Mouse (Mus musculus): ENCODE results near the gene Clstn1.
A peak's percentile ranks its signal among the peaks of the same experiment; 100 is the strongest.

DNA sequence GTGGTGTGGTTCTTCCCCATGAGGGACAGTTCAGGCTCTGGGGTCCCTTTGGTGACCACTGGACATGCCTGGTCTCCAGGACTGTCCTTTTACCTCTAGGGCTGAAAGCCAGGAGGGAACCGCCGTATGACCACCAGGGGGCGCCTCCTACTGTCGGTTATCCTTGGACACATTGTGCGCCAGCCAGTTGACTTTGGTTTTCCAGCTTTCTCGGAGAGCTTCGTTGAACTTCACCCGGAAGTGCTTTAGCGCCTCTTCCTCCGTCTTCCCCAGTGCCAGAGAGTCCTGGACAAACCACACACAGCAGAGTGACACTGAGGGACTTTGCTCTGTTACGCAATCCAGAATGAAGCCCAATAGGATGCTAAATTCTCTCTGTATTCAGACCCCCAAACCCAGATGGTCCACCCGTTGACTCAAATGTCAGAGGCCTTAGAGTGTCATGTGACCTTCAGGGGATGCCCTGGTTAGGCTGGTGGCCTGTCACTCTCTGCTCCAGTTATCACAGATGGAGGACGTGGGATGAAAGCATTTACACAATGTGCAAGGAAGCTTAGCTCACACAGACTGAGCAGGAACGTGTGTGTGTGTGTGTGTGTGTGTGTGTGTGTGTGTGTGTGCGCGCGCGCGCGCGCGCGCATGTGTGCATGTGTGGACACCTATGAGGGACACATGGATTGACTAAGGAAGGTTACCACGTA, 64.4 kb downstream of the Clstn1 start:
- TF ChIP-seq POLR2AphosphoS2 (IDR thresholded peaks at IDR 0.05; ENCODE audit: low read length) (no peak), MAZ (IDR thresholded peaks at IDR 0.05; ENCODE audit: low read depth, low read length) (no peak), CTCF (IDR thresholded peaks at IDR 0.05 in 2 of 3, conservative IDR thresholded peaks at IDR 0.05 in 1 of 3; ENCODE audit: control insufficient read depth in 1 of 3, insufficient read depth in 1 of 3, low read depth in 2 of 3, low read length in 3 of 3, poor library complexity in 1 of 3, severe bottlenecking in 1 of 3) (peak; percentile 84 to 93 (median 85))
